Mouse (Mus musculus): ENCODE results near the gene Uba1y.
"Not testable (repeated sequence)": the region's sequence is repeated elsewhere in the genome, so short reads cannot be mapped to it uniquely, and the experiment has no call there.

The Uba1y gene

GRCm38 (mm10) chrY:818396-818795 is at the start of gene Uba1y:
TSS of gene Uba1y (plus strand) at chrY:818649.
- no peak for DNase-seq

GRCm38 (mm10) chrY:797309-797708 is 21.1 kb upstream of the Uba1y start, which contains the start of gene Zfy1:
TSS of gene Zfy1 (minus strand) at chrY:797409.
- DNase-seq, result not testable (repeated sequence)

GRCm38 (mm10) chrY:808991-809661 is 9.3 kb upstream of the Uba1y start:
- no peak for DNase-seq

GRCm38 (mm10) chrY:872404-872803 is 54.0 kb downstream of the Uba1y start:
- no peak for DNase-seq

DNA sequence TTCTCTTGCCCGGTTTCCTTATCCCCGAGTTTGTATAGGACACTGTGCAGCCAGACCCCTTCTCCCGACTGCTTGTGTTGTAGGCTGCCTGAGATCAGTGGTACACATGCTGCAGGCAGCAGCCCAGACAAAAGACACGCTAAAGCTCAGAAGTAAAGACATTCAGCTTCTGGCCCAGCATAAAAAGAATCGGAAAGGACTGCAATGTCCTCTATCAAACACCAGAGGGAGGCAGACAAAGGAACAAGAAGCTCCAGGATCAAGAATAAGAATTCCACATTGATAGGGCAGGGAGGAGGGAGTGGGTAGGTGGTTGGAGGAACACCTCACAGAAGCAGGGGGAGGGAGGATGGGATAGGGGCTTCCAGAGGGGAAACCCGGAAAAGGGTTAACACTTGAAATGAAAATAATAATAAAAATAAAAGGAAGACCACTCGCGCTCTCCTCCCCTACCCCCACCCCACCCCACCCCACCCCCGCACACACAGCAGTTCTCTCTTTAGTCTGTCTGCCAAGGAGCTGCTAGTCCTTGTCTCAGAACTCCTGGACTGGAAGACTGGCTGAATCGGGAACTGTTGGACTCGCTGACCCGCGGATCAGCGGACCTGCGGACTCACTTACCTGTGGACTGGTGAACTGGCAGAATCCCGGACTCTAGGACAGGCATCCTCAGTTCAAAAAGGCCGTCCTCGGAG is 54.6 kb downstream of the Uba1y start:
- no peak for DNase-seq
